Mouse (Mus musculus): ENCODE data around the gene Fmo5. TPM values are rescaled to one million over a fixed set of nuclear protein-coding genes. Genes with fewer than 3 reads are reported as not detected.

The Fmo5 gene
- total RNA-seq (2023): 10 to 100 TPM; 54.0 to 54.1 TPM

GRCm38 (mm10) chr3:97628391-97629001 lies at the start of gene Fmo5:
TSS of gene Fmo5 (plus strand) at chr3:97628804.

GRCm38 (mm10) chr3:97609845-97610410 lies 18.7 kb upstream of the Fmo5 start, which contains the start of gene Chd1l:
TSS of gene Chd1l (minus strand) at chr3:97610203.

GRCm38 (mm10) chr3:97657655-97658411 lies 29.2 kb downstream of the Fmo5 start, which contains the start of gene Prkab2:
TSS of gene Prkab2 (plus strand) at chr3:97658193.

GRCm38 (mm10) chr3:97674644-97675110 lies 46.1 kb downstream of the Fmo5 start, which contains the start of gene Gm17651:
TSS of gene Gm17651 (minus strand) at chr3:97674694.

Other genes with a start within 250 kb of the Fmo5 start
- not detected for gene Olfr1402, start 206.8 kb upstream of the Fmo5 start, total RNA-seq (2023)
- gene Chd1l, start 18.6 kb upstream of the Fmo5 start, total RNA-seq (2023): 10 to 100 TPM; 13.3 to 14.6 TPM
- 10 to 100 TPM in 1 of 2 experiments, 1 to 10 TPM in 1; 9.1 to 10.2 TPM for gene Prkab2, start 29.4 kb downstream of the Fmo5 start, total RNA-seq (2023)
- gene Gm17651, start 45.9 kb downstream of the Fmo5 start, total RNA-seq (2023): not detected

Measured in neutrophil, adult 83 days (primary cell).